Mouse (Mus musculus): ENCODE measurements around the gene Ffar3. TPM values are rescaled to one million over a fixed set of nuclear protein-coding genes. Genes with fewer than 3 reads are reported as not detected.

The Ffar3 gene
- total and polyA plus RNA-seq, 2 experiments: not detected

DNA sequence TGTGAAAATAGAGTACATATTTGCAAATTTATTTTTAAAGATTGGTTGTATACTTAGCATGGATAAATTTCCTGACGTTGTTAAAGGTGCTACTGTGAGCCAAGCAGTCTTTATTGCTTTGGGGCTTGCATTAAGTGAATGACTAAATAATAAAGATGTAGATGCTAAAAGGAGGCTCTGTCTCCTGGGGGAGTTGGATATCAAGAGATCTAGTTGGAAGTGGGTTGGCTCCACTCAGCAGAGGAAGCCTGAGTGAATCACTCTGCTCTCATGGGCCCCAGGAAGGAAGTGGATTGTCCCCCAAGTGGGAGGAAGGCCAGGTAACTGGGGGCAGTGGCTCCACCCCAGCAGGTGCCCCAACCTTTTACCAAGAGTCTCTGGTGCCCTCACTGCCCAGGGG, 1.8 kb upstream of the Ffar3 start:
- H3K4me3 ChIP-seq (ENCODE audit: insufficient read depth, low read depth, low read length): no peak overlapping the region
- no peak overlapping the region for H3K27ac ChIP-seq (replicated peaks; ENCODE audit: insufficient read depth, low read depth, low read length)
- H3K79me2 ChIP-seq (ENCODE audit: control insufficient read depth, insufficient read depth, low read length): no peaks in the 10 kb centered on the region
- no peak overlapping the region for H3K9ac ChIP-seq (ENCODE audit: low read depth, low read length)
- H3K27me3 ChIP-seq (ENCODE audit: control insufficient read depth, insufficient read depth, low read length): no peaks in the 10 kb centered on the region
- H3K36me3 ChIP-seq (ENCODE audit: control insufficient read depth, insufficient read depth, low read length): no peaks in the 10 kb centered on the region
- H3K4me1 ChIP-seq (ENCODE audit: control insufficient read depth, insufficient read depth, low read length): no peaks in the 10 kb centered on the region
- WGBS: 67% methylated on average over 1 of the region's 1 CpGs
- no peak for DNase-seq (ENCODE audit: extremely low read depth, low read depth, low spot score)
- no peak for TF ChIP-seq CTCF (IDR thresholded peaks at IDR 0.05; ENCODE audit: low read depth, low read length)
- TF ChIP-seq POLR2A (IDR thresholded peaks at IDR 0.05; ENCODE audit: extremely low read depth, insufficient read depth, low read length): no peak

DNA sequence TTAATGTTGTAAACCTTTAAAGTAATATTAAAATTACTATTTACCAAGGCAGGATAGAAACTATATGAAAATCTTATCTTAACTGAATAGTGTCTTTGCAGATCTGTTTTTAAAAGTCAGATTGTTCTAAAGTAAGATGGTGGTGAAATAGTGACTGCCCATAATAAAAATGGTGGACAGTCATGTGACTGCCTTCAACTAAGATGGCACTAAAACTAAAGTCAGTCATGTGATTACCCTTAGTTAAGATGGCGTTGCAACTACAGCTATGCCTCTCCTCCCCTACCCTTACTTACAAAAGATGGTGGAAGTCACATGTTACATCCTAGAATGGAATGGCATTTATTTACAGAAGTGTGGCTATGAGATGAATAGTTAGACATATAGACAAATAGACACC, 4.6 kb downstream of the Ffar3 start:
- H3K9ac ChIP-seq (ENCODE audit: low read depth, low read length): no peak overlapping the region
- no peak for TF ChIP-seq POLR2A (IDR thresholded peaks at IDR 0.05; ENCODE audit: extremely low read depth, insufficient read depth, low read length)
- TF ChIP-seq CTCF (IDR thresholded peaks at IDR 0.05; ENCODE audit: low read depth, low read length): no peak
- H3K27ac ChIP-seq (replicated peaks; ENCODE audit: insufficient read depth, low read depth, low read length): no peak overlapping the region
- DNase-seq (ENCODE audit: extremely low read depth, low read depth, low spot score): no peak
- 93% methylated on average over 1 of the region's 1 CpGs for WGBS
- H3K36me3 ChIP-seq (ENCODE audit: control insufficient read depth, insufficient read depth, low read length): no peaks in the 10 kb centered on the region
- H3K27me3 ChIP-seq (ENCODE audit: control insufficient read depth, insufficient read depth, low read length): no peaks in the 10 kb centered on the region
- no peaks in the 10 kb centered on the region for H3K4me1 ChIP-seq (ENCODE audit: control insufficient read depth, insufficient read depth, low read length)
- H3K79me2 ChIP-seq (ENCODE audit: control insufficient read depth, insufficient read depth, low read length): no peaks in the 10 kb centered on the region
- no peak overlapping the region for H3K4me3 ChIP-seq (ENCODE audit: insufficient read depth, low read depth, low read length)

DNA sequence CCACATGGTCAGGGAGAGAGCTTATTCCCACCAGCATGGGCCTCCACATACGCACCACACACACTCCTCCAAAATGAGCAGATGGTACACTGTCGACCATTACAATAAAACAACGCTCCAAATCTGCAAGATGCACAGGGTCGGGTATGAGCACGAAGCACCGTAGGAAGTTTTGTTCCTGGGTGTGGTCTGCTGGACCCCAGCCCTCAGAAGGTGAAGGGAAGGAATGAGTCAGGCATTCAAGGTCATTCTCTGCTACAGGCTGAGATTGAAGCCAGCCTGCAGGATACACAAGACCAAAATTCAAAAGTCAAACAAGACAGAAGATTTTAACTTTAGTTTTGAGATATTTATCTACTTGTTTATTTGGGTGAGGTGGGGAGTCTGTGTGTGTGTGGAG, 8.0 kb downstream of the Ffar3 start:
- no peak for DNase-seq (ENCODE audit: extremely low read depth, low read depth, low spot score)
- Histone ChIP-seq H3K79me2 (ENCODE audit: control insufficient read depth, insufficient read depth, low read length) (no peaks in the 10 kb centered on the region), H3K9ac (ENCODE audit: low read depth, low read length) (no peak overlapping the region), H3K4me1 (ENCODE audit: control insufficient read depth, insufficient read depth, low read length) (no peaks in the 10 kb centered on the region), H3K27me3 (ENCODE audit: control insufficient read depth, insufficient read depth, low read length) (no peaks in the 10 kb centered on the region), H3K36me3 (ENCODE audit: control insufficient read depth, insufficient read depth, low read length) (no peaks in the 10 kb centered on the region), H3K27ac (replicated peaks; ENCODE audit: insufficient read depth, low read depth, low read length) (no peak overlapping the region), H3K4me3 (ENCODE audit: insufficient read depth, low read depth, low read length) (no peak overlapping the region)
- 78% methylated on average over 6 of the region's 6 CpGs for WGBS
- no peak for TF ChIP-seq POLR2A (IDR thresholded peaks at IDR 0.05; ENCODE audit: extremely low read depth, insufficient read depth, low read length)
- TF ChIP-seq CTCF (IDR thresholded peaks at IDR 0.05; ENCODE audit: low read depth, low read length): no peak

- no peaks in the 10 kb centered on the region for H3K36me3 ChIP-seq (ENCODE audit: control insufficient read depth, insufficient read depth, low read length)
- no peak overlapping the region for H3K9ac ChIP-seq (ENCODE audit: low read depth, low read length)
- DNase-seq (ENCODE audit: extremely low read depth, low read depth, low spot score): no peak
These were observed 8.6 kb downstream of the Ffar3 start for GRCm38 (mm10) chr7:30847386-30847785.

DNA sequence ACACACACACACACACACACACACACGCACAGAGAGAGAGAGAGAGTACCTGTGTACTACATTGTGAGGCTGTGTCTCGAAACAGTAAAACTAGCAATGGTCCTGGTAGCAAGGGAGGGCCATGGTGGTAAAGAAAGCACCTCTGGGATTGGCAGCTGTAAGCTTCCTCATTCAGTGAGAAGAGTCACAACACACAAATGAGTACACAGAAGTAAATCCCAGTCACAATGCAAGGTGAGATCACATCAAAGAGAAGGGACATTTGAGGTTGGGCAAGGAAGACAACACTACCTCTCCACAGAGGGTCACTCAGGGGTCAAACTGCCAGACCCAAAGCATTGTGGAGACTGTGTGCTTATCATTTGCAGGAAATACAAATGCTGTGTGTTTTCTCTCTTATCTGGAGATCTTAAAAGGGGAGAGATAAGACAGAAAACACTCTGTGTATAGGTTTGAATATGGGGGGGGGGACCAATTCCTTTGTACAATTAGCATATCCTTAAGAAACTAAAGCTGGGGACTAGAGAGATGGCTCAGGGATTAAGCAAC, 9.4 kb downstream of the Ffar3 start:
- no peak overlapping the region for H3K27ac ChIP-seq (replicated peaks; ENCODE audit: insufficient read depth, low read depth, low read length)
- no peaks in the 10 kb centered on the region for H3K27me3 ChIP-seq (ENCODE audit: control insufficient read depth, insufficient read depth, low read length)
- no peaks in the 10 kb centered on the region for H3K36me3 ChIP-seq (ENCODE audit: control insufficient read depth, insufficient read depth, low read length)
- 76% methylated on average over 2 of the region's 2 CpGs for WGBS
- DNase-seq (ENCODE audit: extremely low read depth, low read depth, low spot score): no peak
- TF ChIP-seq CTCF (IDR thresholded peaks at IDR 0.05; ENCODE audit: low read depth, low read length) (no peak), POLR2A (IDR thresholded peaks at IDR 0.05; ENCODE audit: extremely low read depth, insufficient read depth, low read length) (no peak)
- no peak overlapping the region for H3K4me3 ChIP-seq (ENCODE audit: insufficient read depth, low read depth, low read length)
- no peak overlapping the region for H3K9ac ChIP-seq (ENCODE audit: low read depth, low read length)
- no peaks in the 10 kb centered on the region for H3K79me2 ChIP-seq (ENCODE audit: control insufficient read depth, insufficient read depth, low read length)
- no peaks in the 10 kb centered on the region for H3K4me1 ChIP-seq (ENCODE audit: control insufficient read depth, insufficient read depth, low read length)

More at GRCm38 (mm10) chr7:30847386-30847785, 8.6 kb downstream of the Ffar3 start:
- no peaks in the 10 kb centered on the region for H3K27me3 ChIP-seq (ENCODE audit: control insufficient read depth, insufficient read depth, low read length)
- TF ChIP-seq POLR2A (IDR thresholded peaks at IDR 0.05; ENCODE audit: extremely low read depth, insufficient read depth, low read length): no peak
- no peak for TF ChIP-seq CTCF (IDR thresholded peaks at IDR 0.05; ENCODE audit: low read depth, low read length)
- H3K4me1 ChIP-seq (ENCODE audit: control insufficient read depth, insufficient read depth, low read length): no peaks in the 10 kb centered on the region
- H3K79me2 ChIP-seq (ENCODE audit: control insufficient read depth, insufficient read depth, low read length): no peaks in the 10 kb centered on the region
- H3K4me3 ChIP-seq (ENCODE audit: insufficient read depth, low read depth, low read length): no peak overlapping the region
- 72% methylated on average over 5 of the region's 5 CpGs for WGBS
- H3K27ac ChIP-seq (replicated peaks; ENCODE audit: insufficient read depth, low read depth, low read length): no peak overlapping the region

- Histone ChIP-seq H3K27me3 (ENCODE audit: control insufficient read depth, insufficient read depth, low read length) (no peaks in the 10 kb centered on the region), H3K4me3 (ENCODE audit: insufficient read depth, low read depth, low read length) (no peak overlapping the region), H3K36me3 (ENCODE audit: control insufficient read depth, insufficient read depth, low read length) (no peaks in the 10 kb centered on the region), H3K9ac (ENCODE audit: low read depth, low read length) (no peak overlapping the region), H3K27ac (replicated peaks; ENCODE audit: insufficient read depth, low read depth, low read length) (no peak overlapping the region), H3K4me1 (ENCODE audit: control insufficient read depth, insufficient read depth, low read length) (no peaks in the 10 kb centered on the region), H3K79me2 (ENCODE audit: control insufficient read depth, insufficient read depth, low read length) (no peaks in the 10 kb centered on the region)
- DNase-seq (ENCODE audit: extremely low read depth, low read depth, low spot score): no peak
- no peak for TF ChIP-seq CTCF (IDR thresholded peaks at IDR 0.05; ENCODE audit: low read depth, low read length)
- no peak for TF ChIP-seq POLR2A (IDR thresholded peaks at IDR 0.05; ENCODE audit: extremely low read depth, insufficient read depth, low read length)
- WGBS: 72% methylated on average over 7 of the region's 7 CpGs
These were observed 11.2 kb downstream of the Ffar3 start for GRCm38 (mm10) chr7:30844676-30845297.
